In the genomic region with DNA sequence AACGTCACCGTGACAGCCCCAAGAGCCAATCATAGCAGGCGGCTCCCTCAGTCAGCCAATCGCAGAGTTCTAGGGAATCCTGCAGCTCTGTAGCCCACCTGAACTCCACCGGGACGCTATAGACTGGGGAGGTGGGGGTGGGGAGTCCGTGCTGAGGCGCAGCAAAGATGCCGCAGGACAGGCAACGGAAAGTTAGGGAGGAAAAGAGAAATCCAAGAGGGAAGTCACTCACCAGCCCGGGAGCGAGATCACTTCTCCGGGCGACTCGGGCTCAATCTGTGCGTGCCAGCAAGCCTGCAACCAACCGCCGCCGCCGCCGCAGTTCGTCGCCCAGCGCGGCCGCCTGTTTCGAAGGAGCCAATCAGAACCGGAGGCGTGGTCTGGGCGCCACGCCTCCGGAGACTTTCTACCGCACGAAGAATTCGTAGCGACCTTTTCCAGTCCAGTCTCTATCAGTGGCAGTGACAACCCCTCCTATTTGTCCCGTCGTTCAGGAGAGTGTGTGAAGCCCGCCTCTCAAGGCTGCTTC, we compare ENCODE assay signal across 8 mouse cellular contexts. TPM values are rescaled to one million over a fixed set of nuclear protein-coding genes. Genes with fewer than 3 reads are reported as not detected.
A peak's percentile ranks its signal among the peaks of the same experiment; 100 is the strongest.
DNase-seq lines count a peak whose midpoint lies in the region; ATAC-seq and TF ChIP-seq lines count a peak whose summit lies in the region.

A gene (minus strand): TSS at position 345 of the 529 bp plus-strand sequence.

- no peak for TF ChIP-seq CTCF in cerebellum, adult 2 months (IDR thresholded peaks at IDR 0.05; ENCODE audit: borderline replicate concordance, insufficient read depth, low read depth, low read length)
- peak; percentile 26; the same call in 1 of the 2 replicates for TF ChIP-seq CTCF in forebrain, postnatal 0 days (IDR thresholded peaks at IDR 0.05; ENCODE audit: low read depth)
- no peak for TF ChIP-seq CTCF in layer of hippocampus, adult 2 months (conservative IDR thresholded peaks at IDR 0.05)
- TF ChIP-seq CTCF in lung, adult 2 months (IDR thresholded peaks at IDR 0.05; ENCODE audit: insufficient read depth, low read length) = no peak

- H3K36me3 ChIP-seq in forebrain, postnatal 0 days (ENCODE audit: insufficient read depth) = no peaks in the 10 kb centered on the region
- H3K36me3 ChIP-seq in neural tube, embryonic 15.5 days = no peaks in the 10 kb centered on the region

- no peaks in the 10 kb centered on the region for H3K9me3 ChIP-seq in forebrain, postnatal 0 days (ENCODE audit: low read length)
- H3K9me3 ChIP-seq in neural tube, embryonic 15.5 days (replicated peaks) = no peaks in the 10 kb centered on the region

- no peak within 1 kb of the TSS for H3K27ac ChIP-seq in cerebellum, adult 2 months (ENCODE audit: insufficient read depth, low read length)
- peak within 1 kb of the TSS; percentile 35 for H3K27ac ChIP-seq in forebrain, postnatal 0 days (ENCODE audit: low read depth, low read length)
- H3K27ac ChIP-seq in layer of hippocampus, adult 2 months = peak within 1 kb of the TSS; percentile 9; the same call in 1 of the 2 replicates
- H3K27ac ChIP-seq in neural tube, embryonic 15.5 days (replicated peaks) = peak within 1 kb of the TSS; percentile 63

- H3K9ac ChIP-seq in forebrain, postnatal 0 days = peak within 1 kb of the TSS; percentile 52
- peak within 1 kb of the TSS; percentile 62 for H3K9ac ChIP-seq in neural tube, embryonic 15.5 days (replicated peaks)

- WGBS in cerebellum, adult 2 months = under 1% methylated on average over 39 of the region's 39 CpGs
- under 1% methylated on average over 39 of the region's 39 CpGs for WGBS in forebrain, postnatal 0 days
- WGBS in lung, adult 2 months = under 1% methylated on average over 39 of the region's 39 CpGs
- under 1% methylated on average over 39 of the region's 39 CpGs for WGBS in neural tube, embryonic 15.5 days

- H3K4me1 ChIP-seq in cerebellum, adult 2 months (ENCODE audit: control insufficient read depth, insufficient read depth, low read length) = no peaks in the 10 kb centered on the region
- H3K4me1 ChIP-seq in forebrain, postnatal 0 days (ENCODE audit: insufficient read depth) = 0 out of 2 replicates have a peak, but pooled peaks cover 3% of the 10 kb centered on the region
- no peaks in the 10 kb centered on the region for H3K4me1 ChIP-seq in lung, adult 2 months (ENCODE audit: control insufficient read depth, insufficient read depth, low read length)
- H3K4me1 ChIP-seq in neural tube, embryonic 15.5 days = peaks cover 14% of the 10 kb centered on the region

- ATAC-seq in forebrain, postnatal 0 days = peak; percentile 98
- peak; percentile 97 for ATAC-seq in neural tube, embryonic 15.5 days (ENCODE audit: low FRiP score)

- no peak for TF ChIP-seq POLR2A in cerebellum, adult 2 months (IDR thresholded peaks at IDR 0.05; ENCODE audit: borderline replicate concordance, insufficient read depth, low read length)
- TF ChIP-seq POLR2A in lung, adult 2 months (IDR thresholded peaks at IDR 0.05; ENCODE audit: borderline replicate concordance, extremely low read depth, low read depth, low read length) = no peak

- peak within 1 kb of the TSS; percentile 88 for H3K4me3 ChIP-seq in cerebellum, adult 2 months (replicated peaks; ENCODE audit: insufficient read depth, low read depth, low read length)
- H3K4me3 ChIP-seq in forebrain, postnatal 0 days (ENCODE audit: low read depth, low read length) = peak within 1 kb of the TSS; percentile 63
- peak within 1 kb of the TSS; percentile 90 for H3K4me3 ChIP-seq in layer of hippocampus, adult 2 months
- peak within 1 kb of the TSS; percentile 81 for H3K4me3 ChIP-seq in lung, adult 2 months (replicated peaks; ENCODE audit: extremely low read depth, low read depth, low read length)
- peak within 1 kb of the TSS; percentile 79 for H3K4me3 ChIP-seq in neural tube, embryonic 15.5 days (replicated peaks)

- peak; percentile 73 for DNase-seq in MEL-GATA-1-ER (ENCODE audit: extremely low read depth, low read depth)
- peak; percentile 75 to 79 for DNase-seq in cerebellum, adult 2 months
- peak; percentile 90 for DNase-seq in forebrain, postnatal 0 days
- peak; percentile 88 for DNase-seq in heart, postnatal 4 days
- peak; percentile 76 to 78 for DNase-seq in layer of hippocampus, adult 2 months (ENCODE audit: low spot score in 2 of 2)
- peak; percentile 75 for DNase-seq in lung, adult 2 months
- DNase-seq in testis, postnatal 10 days (ENCODE audit: low spot score) = peak; percentile 86

- H3K27me3 ChIP-seq in cerebellum, adult 2 months (ENCODE audit: control insufficient read depth, insufficient read depth, low read length) = no peaks in the 10 kb centered on the region
- no peaks in the 10 kb centered on the region for H3K27me3 ChIP-seq in forebrain, postnatal 0 days (ENCODE audit: insufficient read depth, low read length)
- peaks cover 15% of the 10 kb centered on the region for H3K27me3 ChIP-seq in neural tube, embryonic 15.5 days (replicated peaks)

- peak within 1 kb of the TSS; percentile 98 for H3K4me2 ChIP-seq in forebrain, postnatal 0 days (ENCODE audit: low read depth)
- H3K4me2 ChIP-seq in neural tube, embryonic 15.5 days = peak within 1 kb of the TSS; percentile 88

RNA-seq across cellular contexts. Expression of the gene that starts here (rescaled TPM):
- 1.5 and 1.9 TPM in 2 replicates for polyA plus RNA-seq in cerebellum, adult 2 months (2012; rRNA removed)
- total RNA-seq in forebrain, postnatal 0 days (2014; rRNA removed) = 3.8 and 6.2 TPM in 2 replicates
- polyA plus RNA-seq in forebrain, postnatal 0 days (2015; fragmentation: Nextera tagmentation; extraction: Ambion mirVana) = 2.2 and 3.0 TPM in 2 replicates
- total RNA-seq in heart, postnatal 4 days (2021) = 10 to 100 TPM; 36.7 to 36.8 TPM
- 1 to 10 TPM; 1.9 to 2.0 TPM for total RNA-seq in layer of hippocampus, adult 2 months (2021)
- polyA plus RNA-seq in lung, adult 2 months (2012; rRNA removed) = 0.49 and 0.61 TPM in 2 replicates
- polyA plus RNA-seq in neural tube, embryonic 15.5 days (2015; fragmentation: Nextera tagmentation; extraction: Ambion mirVana) = 4.0 and 7.6 TPM in 2 replicates

Comparison
In these comparisons a context has a peak if more than half of its experiments do, and no peak if none do; other contexts are left out.
1. Peak in DNase-seq and H3K4me3 ChIP-seq in lung, adult 2 months; RNA of the gene not detected or under 1 TPM.